Mouse (Mus musculus) hindbrain, embryonic 10.5 days (tissue): ENCODE results near the gene Ostm1. TPM values are rescaled to one million over a fixed set of nuclear protein-coding genes. Genes with fewer than 3 reads are reported as not detected.
A peak's percentile ranks its signal among the peaks of the same experiment; 100 is the strongest.

Source experiments
- DNase-seq: peaks from one replicate; pipeline ENCODE4 v3.0.0-alpha.2; 2017; ENCODE audit warnings: low spot score
- H3K27ac ChIP-seq: fragments of 300-500 bp; sonication (generic); 2 replicates; pipeline ENCODE4 v1.5.1; 2016; ENCODE audit warnings: mild to moderate bottlenecking, moderate library complexity
- H3K27me3 ChIP-seq: fragments of 300-500 bp; sonication (generic); 2 replicates; pipeline ENCODE4 v1.6.1; 2016; ENCODE audit warnings: mild to moderate bottlenecking; ENCODE audit not compliant: poor library complexity, insufficient read depth, severe bottlenecking
- H3K36me3 ChIP-seq: fragments of 300-500 bp; sonication (generic); 2 replicates; pipeline ENCODE4 v1.6.1; 2016; ENCODE audit warnings: mild to moderate bottlenecking, moderate library complexity
- H3K4me1 ChIP-seq: fragments of 300-500 bp; sonication (generic); replicated peaks from 2 replicates; pipeline ENCODE4 v1.6.1; 2016; ENCODE audit warnings: mild to moderate bottlenecking
- H3K4me3 ChIP-seq: fragments of 300-500 bp; sonication (generic); 2 replicates; pipeline ENCODE4 v1.5.1; 2016; ENCODE audit warnings: mild to moderate bottlenecking, moderate library complexity
- H3K9me3 ChIP-seq: fragments of 300-500 bp; sonication (generic); 2 replicates; pipeline ENCODE4 v1.6.1; 2016; ENCODE audit warnings: mild to moderate bottlenecking, moderate library complexity
- WGBS: fragments of 180-500 bp; shearing (Covaris S2); methylation state at CpG from one replicate; pipeline ENCODE4 v1.1.7; 2016; 5-methylcytosine and 5-hydroxymethylcytosine counted together
- polyA plus RNA-seq: library from polyadenylated mRNA; unstranded; fragments of >200 nt; fragmentation: Nextera tagmentation; extraction: Ambion mirVana; gene quantifications from 2 replicates; pipeline ENCODE4 v1.2.1, GENCODE M21; 2016

Ostm1 gene
- polyA plus RNA-seq, 1 experiment from 2014 or later = 16.1 TPM

DNA sequence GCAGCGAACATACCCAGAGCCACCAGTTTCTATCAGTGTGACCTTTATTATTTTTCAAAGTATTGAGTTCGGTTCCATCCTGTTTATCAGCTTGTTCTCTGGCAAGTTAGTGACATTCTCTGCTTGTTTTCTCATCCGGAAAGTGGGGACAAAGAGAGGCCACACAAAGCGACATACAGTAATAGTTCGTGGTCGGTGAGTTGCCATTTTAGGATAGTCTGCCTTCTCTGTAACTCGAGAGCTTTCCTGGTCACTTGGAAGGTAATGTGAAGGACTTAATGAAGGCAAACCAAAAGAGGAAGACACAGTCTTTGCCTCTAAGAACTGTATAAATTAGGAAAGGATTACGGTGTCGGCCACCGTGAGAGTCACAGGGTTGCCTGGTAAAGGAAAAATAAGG lies 96.0 kb downstream of the Ostm1 start:
- Histone ChIP-seq H3K9me3 (no peaks in the 10 kb centered on the region), H3K4me3 (peak overlapping the region; percentile 80), H3K27ac (0 out of 2 replicates have a peak overlapping the region, but pooled peaks have one; percentile 86), H3K27me3 (peaks cover 11% of the 10 kb centered on the region; the same call in 1 of the 2 replicates), H3K36me3 (peaks cover 10% of the 10 kb centered on the region), H3K4me1 (peaks cover 23% of the 10 kb centered on the region)
- no peak for DNase-seq
- 18% methylated on average over 10 of the region's 10 CpGs for WGBS

DNA sequence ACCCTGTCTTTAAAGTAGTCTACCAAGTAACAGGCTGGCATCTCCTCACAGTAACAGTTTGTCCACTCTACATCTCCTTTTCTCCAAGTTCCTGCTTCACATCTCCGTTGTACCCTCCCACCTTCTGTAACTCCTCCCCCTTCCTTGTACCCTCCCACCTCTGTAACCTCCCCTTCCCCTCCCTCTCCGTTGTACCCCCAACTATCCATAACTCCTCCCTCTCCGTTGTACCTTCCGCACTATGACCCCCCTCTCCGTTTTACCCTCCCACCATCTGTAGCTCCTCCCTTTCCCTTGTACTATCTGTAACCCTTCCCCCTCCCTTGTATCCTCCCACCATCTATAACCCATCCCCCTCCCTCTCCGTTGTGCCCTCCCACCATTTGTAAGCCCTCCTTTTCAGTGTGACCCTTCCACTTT lies 97.0 kb downstream of the Ostm1 start:
- H3K27me3 ChIP-seq = peaks cover 11% of the 10 kb centered on the region; the same call in 1 of the 2 replicates
- no peak for DNase-seq
- peaks cover 11% of the 10 kb centered on the region for H3K36me3 ChIP-seq
- peaks cover 23% of the 10 kb centered on the region for H3K4me1 ChIP-seq
- WGBS = 7% methylated on average over 6 of the region's 6 CpGs
- H3K27ac ChIP-seq = no peak overlapping the region
- peak overlapping the region; percentile 80 for H3K4me3 ChIP-seq
- no peaks in the 10 kb centered on the region for H3K9me3 ChIP-seq

DNA sequence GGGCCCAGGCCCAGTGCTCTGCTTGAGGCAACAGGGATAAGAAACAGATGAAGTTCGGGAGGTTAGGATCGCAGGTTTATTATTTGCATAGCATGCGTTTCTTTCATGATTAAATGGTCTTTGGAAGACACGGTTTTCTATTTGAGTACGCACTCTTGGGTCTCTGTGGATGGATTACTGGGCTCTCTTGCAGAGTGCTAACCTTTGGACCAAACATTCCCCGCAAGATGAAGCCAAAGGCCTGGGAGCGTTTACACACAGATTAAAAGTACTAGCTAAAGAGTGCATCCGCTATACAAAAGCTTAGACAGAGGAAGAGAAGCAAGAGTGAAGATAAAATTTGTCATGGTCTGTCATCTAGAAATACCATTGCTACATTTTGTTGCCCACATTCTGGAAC lies 98.8 kb downstream of the Ostm1 start:
- no peak for DNase-seq
- peaks cover 13% of the 10 kb centered on the region for H3K36me3 ChIP-seq
- H3K27ac ChIP-seq = no peak overlapping the region
- peaks cover 11% of the 10 kb centered on the region; the same call in 1 of the 2 replicates for H3K27me3 ChIP-seq
- H3K9me3 ChIP-seq = no peaks in the 10 kb centered on the region
- H3K4me3 ChIP-seq = no peak overlapping the region
- H3K4me1 ChIP-seq = peaks cover 23% of the 10 kb centered on the region
- WGBS = 90% methylated on average over 8 of the region's 8 CpGs

DNA sequence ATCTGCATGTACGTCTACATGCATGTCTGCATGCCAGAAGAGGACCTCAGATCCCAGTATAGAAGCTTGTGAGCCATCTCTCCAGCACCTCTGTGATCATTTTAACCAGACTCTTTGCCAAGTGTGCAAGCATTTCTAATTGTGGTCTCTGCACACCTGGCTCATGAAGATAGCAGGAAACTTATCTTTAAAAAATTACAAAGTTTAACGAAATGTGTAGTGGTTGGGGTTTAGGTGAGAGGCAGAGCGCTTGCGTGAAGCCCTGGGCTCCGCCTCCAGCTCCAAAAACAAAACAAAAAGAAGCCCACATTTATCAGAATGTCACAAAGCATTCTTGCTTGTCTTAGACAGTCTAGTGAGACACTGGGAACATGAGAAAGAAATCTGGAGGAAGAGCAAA lies 104.3 kb downstream of the Ostm1 start:
- no peak overlapping the region for H3K27ac ChIP-seq
- H3K4me3 ChIP-seq = no peak overlapping the region
- H3K4me1 ChIP-seq = no peaks in the 10 kb centered on the region
- no peaks in the 10 kb centered on the region for H3K27me3 ChIP-seq
- H3K9me3 ChIP-seq = no peaks in the 10 kb centered on the region
- 89% methylated on average over 5 of the region's 5 CpGs for WGBS
- DNase-seq = no peak
- H3K36me3 ChIP-seq = peaks cover 13% of the 10 kb centered on the region

DNA sequence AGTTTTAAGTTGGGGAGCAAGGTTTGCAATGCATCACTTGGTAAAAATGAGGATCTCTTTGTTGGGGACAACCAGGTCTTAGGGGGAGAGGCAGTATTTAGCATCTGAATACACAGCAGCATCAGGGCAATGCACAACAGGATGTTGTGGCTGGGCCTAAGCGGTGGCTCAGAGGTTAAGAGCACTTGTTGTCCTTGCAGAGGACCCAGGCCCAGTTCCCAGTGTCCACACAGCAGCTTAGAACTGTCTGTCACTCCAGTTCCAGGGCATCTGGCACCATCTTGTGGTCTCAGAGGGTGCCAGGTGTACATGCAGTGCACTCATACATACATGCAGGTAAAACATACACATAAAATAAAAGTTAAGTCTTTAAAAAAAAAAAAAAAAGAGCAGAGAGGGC lies 106.1 kb downstream of the Ostm1 start:
- Histone ChIP-seq H3K4me3 (no peak overlapping the region), H3K4me1 (no peaks in the 10 kb centered on the region), H3K36me3 (0 out of 2 replicates have a peak, but pooled peaks cover 3% of the 10 kb centered on the region), H3K27me3 (no peaks in the 10 kb centered on the region), H3K27ac (no peak overlapping the region), H3K9me3 (no peaks in the 10 kb centered on the region)
- WGBS = 57% methylated on average over 1 of the region's 1 CpGs
- DNase-seq = no peak

DNA sequence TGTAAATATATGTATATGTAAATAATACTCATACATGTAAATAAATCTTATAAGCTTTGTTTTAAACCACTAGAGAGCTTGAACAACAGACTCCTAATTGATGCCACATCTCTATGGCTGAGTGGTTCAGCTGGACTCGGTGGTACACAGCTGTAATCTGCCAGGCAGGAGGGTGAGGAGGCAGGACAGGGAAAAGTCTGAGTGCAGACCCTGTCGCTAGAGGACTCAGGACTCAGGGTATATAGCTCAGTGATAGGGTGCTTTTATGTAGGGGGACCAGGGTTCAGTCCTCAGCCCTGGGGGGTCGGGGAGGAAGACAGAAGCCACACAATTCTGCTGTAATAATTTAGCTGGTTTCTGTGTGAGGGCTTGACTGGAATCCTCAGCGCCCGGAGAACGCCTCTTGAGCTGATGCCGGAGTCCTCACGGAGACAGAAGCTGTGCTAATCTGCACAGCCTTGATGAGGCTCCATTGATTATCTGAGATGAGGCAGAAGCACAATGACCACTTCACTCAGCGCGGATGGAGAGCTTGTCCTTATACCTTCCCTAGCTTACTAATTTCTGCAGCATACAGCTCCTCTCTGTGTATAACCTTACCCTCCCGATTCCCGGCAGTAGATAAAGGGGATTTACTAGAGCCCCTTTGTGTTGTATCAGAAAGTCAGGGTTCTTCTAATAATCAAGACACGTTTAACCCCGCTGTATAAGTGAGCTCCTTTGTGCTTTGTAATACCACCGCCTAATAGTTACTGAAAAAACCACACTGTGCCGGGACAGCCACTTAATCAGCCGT lies 106.8 kb downstream of the Ostm1 start:
- Histone ChIP-seq H3K4me3 (no peak overlapping the region), H3K27ac (0 out of 2 replicates have a peak overlapping the region, but pooled peaks have one; percentile 24), H3K27me3 (no peaks in the 10 kb centered on the region), H3K9me3 (no peaks in the 10 kb centered on the region), H3K4me1 (no peaks in the 10 kb centered on the region), H3K36me3 (0 out of 2 replicates have a peak, but pooled peaks cover 3% of the 10 kb centered on the region)
- 80% methylated on average over 17 of the region's 17 CpGs for WGBS
- no peak for DNase-seq

DNA sequence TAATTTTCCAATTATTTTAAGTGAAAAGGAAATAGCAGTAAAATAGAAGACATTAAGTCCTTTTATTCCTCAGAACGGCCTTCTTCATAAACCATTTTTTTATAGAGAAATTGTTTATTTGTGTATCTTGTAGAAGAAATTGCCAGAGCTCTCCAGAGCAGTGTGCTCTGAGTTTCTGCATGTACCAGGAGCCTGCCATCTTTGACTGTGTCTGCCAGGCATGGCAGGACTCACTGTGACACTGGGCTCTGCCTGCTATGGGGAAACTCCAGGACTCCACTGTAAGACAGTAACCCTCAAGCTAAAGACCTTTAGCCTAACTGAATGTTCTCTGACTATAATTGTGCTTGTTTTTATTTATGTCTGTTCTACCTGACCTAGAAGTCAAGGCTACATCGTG lies 107.4 kb downstream of the Ostm1 start:
- Histone ChIP-seq H3K4me1 (no peaks in the 10 kb centered on the region), H3K36me3 (no peaks in the 10 kb centered on the region), H3K27ac (no peak overlapping the region), H3K4me3 (no peak overlapping the region), H3K27me3 (no peaks in the 10 kb centered on the region), H3K9me3 (no peaks in the 10 kb centered on the region)
- DNase-seq = no peak
- 83% methylated on average over 2 of the region's 2 CpGs for WGBS

DNA sequence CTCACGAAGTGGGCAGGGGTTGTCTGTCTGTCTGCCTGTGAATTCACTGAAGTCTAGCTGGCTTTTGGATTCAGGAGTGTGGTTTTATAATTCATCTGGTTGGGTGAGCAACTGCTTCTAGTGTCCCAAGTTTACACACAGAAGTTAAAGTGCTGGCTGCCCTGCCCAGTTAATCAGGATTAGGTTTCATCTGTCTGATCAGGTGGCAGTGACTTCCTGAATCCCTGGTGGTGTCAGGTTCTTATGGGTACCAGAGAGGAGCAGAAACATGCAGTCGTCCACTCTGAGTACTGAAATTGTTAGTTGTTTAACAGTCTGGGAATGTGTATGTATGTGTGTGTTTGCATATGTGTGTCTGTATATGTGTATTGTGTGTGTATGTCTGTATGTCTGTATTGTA lies 108.5 kb downstream of the Ostm1 start:
- no peak for DNase-seq
- no peaks in the 10 kb centered on the region for H3K9me3 ChIP-seq
- no peak overlapping the region for H3K4me3 ChIP-seq
- WGBS = 72% methylated on average over 2 of the region's 2 CpGs
- no peak overlapping the region for H3K27ac ChIP-seq
- no peaks in the 10 kb centered on the region for H3K36me3 ChIP-seq
- H3K4me1 ChIP-seq = no peaks in the 10 kb centered on the region
- no peaks in the 10 kb centered on the region for H3K27me3 ChIP-seq

DNA sequence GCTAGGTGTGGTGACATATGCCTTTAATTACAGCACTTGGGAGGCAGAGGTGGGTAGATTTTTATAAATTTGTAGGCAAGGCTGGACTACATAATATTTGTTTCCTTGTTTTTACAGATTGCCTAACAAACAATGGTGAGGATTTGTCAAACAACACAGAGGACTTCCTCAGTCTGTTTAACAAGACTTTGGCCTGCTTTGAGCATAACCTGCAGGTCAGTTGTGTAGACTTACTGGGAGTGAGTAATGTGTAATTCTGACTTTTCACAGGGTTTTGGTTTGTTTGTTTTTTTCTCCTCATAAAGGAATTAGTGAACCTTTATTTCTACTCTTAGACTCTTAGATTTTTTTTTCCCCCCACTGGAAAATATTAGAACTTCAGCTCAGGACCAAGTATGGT lies 109.2 kb downstream of the Ostm1 start:
- H3K9me3 ChIP-seq = no peaks in the 10 kb centered on the region
- DNase-seq = no peak
- H3K4me1 ChIP-seq = no peaks in the 10 kb centered on the region
- no peaks in the 10 kb centered on the region for H3K36me3 ChIP-seq
- no peaks in the 10 kb centered on the region for H3K27me3 ChIP-seq
- no peak overlapping the region for H3K27ac ChIP-seq
- no peak overlapping the region for H3K4me3 ChIP-seq

DNA sequence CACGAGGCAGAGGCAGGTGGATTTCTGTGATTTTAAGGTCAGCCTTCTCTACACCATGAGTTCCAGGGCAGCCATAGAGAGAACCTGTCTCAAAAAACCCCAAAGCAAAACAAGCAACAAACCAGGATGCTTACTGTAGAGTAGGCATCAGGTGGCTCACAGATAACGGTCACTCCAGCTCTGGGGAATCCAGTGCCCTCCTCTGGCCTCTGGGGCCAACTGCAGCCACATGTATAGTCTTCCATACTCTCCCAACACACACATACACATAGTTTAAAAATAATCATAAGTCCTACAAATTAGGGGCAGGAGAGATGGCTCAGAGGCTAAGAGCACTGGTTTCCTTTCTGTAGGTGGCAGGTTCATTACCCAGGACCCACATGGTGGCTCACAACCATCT lies 109.9 kb downstream of the Ostm1 start:
- H3K36me3 ChIP-seq = no peaks in the 10 kb centered on the region
- no peaks in the 10 kb centered on the region for H3K27me3 ChIP-seq
- 76% methylated on average over 2 of the region's 2 CpGs for WGBS
- DNase-seq = no peak
- H3K9me3 ChIP-seq = no peaks in the 10 kb centered on the region
- H3K27ac ChIP-seq = no peak overlapping the region
- H3K4me3 ChIP-seq = no peak overlapping the region
- H3K4me1 ChIP-seq = no peaks in the 10 kb centered on the region

DNA sequence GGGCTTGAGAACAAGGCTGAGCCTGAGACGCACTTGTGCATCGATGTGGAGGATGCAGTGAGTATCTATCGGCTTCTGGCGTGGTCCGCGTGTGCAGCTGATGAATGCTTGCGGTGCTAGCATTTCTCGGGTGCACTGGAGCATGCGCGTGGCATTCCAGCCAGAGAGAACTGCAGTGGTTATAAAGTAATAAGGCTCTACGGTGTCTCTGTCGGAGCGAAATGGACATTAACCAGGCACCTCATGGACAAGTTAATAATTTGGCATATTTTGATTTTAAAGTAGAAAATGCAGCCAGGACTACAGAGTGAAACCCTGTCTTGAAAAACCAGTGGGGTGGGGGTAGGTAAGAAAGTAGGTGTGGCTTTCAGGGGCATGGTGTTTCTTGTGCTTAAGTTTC lies 112.7 kb downstream of the Ostm1 start:
- 0 out of 2 replicates have a peak, but pooled peaks cover 5% of the 10 kb centered on the region for H3K36me3 ChIP-seq
- 87% methylated on average over 13 of the region's 13 CpGs for WGBS
- no peak for DNase-seq
- no peaks in the 10 kb centered on the region for H3K4me1 ChIP-seq
- H3K27me3 ChIP-seq = no peaks in the 10 kb centered on the region
- no peak overlapping the region for H3K4me3 ChIP-seq
- H3K9me3 ChIP-seq = no peaks in the 10 kb centered on the region
- H3K27ac ChIP-seq = no peak overlapping the region

DNA sequence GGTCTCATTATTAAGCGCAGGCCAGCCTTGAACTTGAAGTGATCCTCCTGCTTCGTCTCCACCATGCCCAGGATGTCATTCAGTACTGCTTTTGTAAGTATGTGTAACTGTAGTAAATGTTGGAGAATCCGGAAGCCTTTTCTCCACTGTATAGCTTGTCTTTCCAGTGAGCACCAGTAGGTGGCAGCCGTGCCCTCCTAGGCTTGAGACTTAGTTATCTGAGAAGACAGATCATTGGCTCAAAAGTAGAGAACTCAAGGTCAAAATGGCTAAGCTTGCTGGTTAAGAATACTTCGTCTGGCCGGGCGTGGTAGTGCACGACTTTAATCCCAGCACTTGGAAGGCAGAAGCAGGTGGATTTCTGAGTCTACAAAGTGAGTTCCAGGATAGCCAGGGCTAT lies 113.4 kb downstream of the Ostm1 start:
- WGBS = 32% methylated on average over 8 of the region's 8 CpGs
- Histone ChIP-seq H3K4me3 (no peak overlapping the region), H3K9me3 (no peaks in the 10 kb centered on the region), H3K27me3 (no peaks in the 10 kb centered on the region), H3K4me1 (no peaks in the 10 kb centered on the region), H3K36me3 (0 out of 2 replicates have a peak, but pooled peaks cover 8% of the 10 kb centered on the region), H3K27ac (no peak overlapping the region)
- DNase-seq = peak; percentile 70

DNA sequence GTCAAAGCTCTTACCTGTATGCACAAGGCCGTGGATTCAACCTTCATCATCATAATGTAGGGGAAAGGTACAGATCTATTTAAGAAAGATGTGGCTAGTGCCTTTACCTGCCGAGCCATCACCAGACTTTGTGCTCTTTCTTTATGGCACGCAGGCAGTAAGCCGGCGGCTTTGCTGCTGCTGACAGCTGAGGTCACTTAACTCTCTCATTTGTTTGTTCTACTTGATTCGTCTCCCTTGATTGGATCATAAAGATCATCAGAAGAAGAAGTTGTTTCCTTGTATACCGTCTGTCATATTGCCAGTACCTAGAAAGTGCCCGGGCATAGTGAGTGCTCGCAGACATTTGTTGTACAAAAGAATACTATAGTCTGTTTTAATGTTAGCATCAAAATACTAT lies 114.8 kb downstream of the Ostm1 start:
- 94% methylated on average over 9 of the region's 9 CpGs for WGBS
- DNase-seq = no peak
- Histone ChIP-seq H3K9me3 (no peaks in the 10 kb centered on the region), H3K27ac (no peak overlapping the region), H3K27me3 (no peaks in the 10 kb centered on the region), H3K4me1 (no peaks in the 10 kb centered on the region), H3K36me3 (peaks cover 12% of the 10 kb centered on the region), H3K4me3 (no peak overlapping the region)
